Mouse (Mus musculus) megakaryocyte progenitor cell, adult 5-6 weeks (primary cell): ENCODE measurements around the gene Cd164l2. TPM values are rescaled to one million over a fixed set of nuclear protein-coding genes. Genes with fewer than 3 reads are reported as not detected.
A peak's percentile ranks its signal among the peaks of the same experiment; 100 is the strongest.

ENCODE experiments used
- ATAC-seq: replicated peaks from 2 replicates; pipeline ENCODE4 v1.8.0; 2016; ENCODE audit warnings: mild to moderate bottlenecking, moderate TSS enrichment, inconsistent platforms; ENCODE audit not compliant: poor library complexity
- total RNA-seq, 2 experiments: library from RNA; stranded (forward) in 1 of 2; stranded (reverse) in 1 of 2; fragments of 157-497, 149-512 nt in 1 of 2; fragments of 200-1000 nt in 1 of 2; gene quantifications; 2 replicates each; pipeline versions ENCODE4 v1.2.3 to v1.2.4; 2015 to 2017

Cd164l2 gene
- total RNA-seq, 2 experiments from 2014 or later, result not detected

DNA sequence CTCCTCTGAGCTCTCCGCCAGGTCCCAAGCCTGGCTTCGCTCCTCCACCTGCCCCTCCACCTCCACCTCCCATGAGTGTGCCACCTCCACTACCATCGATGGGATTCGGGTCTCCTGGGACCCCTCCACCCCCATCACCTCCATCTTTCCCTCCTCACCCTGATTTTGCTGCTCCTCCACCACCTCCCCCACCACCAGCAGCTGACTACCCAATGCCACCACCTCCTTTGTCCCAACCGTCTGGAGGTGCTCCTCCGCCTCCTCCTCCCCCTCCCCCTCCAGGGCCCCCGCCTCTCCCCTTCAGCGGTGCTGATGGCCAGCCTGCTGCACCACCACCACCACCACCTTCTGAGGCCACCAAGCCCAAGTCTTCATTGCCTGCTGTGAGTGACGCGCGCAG is 17.4 kb upstream of the Cd164l2 start:
- ATAC-seq, result no peak

- ATAC-seq, result no peak
Measured at GRCm38 (mm10) chr4:133195014-133195413, 16.9 kb upstream of the Cd164l2 start.

- ATAC-seq, result no peak
Measured at GRCm38 (mm10) chr4:133196136-133196535, 15.8 kb upstream of the Cd164l2 start.

DNA sequence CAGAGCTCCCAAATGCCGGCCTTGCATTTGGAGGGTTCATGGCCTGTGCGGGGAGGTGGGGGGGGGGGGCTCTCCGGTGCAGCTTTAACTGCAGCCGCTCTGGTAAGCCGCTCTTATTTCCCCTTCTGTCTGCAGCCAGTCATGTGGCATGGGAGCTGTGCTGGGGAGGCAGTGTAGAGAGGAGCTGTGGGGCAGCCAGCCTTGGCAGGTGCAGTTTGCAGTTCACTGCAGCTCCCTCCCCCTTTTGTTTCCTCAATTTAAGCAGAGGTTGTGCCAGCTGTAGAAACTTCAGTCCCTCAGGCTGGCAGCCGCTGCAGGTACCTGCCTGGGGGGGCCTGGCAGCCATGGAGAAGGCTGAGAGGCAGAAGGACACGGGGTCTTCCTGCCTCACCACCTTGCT is 15.1 kb upstream of the Cd164l2 start:
- no peak for ATAC-seq

DNA sequence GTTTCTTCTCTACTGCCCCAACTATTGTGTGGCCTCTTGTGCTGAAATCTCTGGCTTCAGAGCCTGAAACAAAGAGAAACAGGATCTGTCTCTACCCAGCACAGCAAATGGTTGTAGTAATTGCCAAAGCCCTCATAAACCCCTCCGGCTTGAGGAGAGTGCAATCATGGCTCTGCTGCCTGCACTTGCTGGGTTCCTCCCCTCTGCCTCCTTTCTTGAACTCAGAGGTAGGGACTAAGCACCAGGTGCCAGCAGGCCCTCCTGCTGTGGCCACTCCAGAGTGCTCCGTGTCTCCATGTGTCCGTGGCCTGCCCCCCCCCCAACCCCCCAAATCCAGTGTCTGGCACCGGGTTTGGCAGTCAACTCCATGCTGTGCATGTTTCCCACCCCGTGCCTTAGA is 14.6 kb upstream of the Cd164l2 start:
- no peak for ATAC-seq

- no peak for ATAC-seq
Measured at GRCm38 (mm10) chr4:133197801-133198286, 14.1 kb upstream of the Cd164l2 start.

DNA sequence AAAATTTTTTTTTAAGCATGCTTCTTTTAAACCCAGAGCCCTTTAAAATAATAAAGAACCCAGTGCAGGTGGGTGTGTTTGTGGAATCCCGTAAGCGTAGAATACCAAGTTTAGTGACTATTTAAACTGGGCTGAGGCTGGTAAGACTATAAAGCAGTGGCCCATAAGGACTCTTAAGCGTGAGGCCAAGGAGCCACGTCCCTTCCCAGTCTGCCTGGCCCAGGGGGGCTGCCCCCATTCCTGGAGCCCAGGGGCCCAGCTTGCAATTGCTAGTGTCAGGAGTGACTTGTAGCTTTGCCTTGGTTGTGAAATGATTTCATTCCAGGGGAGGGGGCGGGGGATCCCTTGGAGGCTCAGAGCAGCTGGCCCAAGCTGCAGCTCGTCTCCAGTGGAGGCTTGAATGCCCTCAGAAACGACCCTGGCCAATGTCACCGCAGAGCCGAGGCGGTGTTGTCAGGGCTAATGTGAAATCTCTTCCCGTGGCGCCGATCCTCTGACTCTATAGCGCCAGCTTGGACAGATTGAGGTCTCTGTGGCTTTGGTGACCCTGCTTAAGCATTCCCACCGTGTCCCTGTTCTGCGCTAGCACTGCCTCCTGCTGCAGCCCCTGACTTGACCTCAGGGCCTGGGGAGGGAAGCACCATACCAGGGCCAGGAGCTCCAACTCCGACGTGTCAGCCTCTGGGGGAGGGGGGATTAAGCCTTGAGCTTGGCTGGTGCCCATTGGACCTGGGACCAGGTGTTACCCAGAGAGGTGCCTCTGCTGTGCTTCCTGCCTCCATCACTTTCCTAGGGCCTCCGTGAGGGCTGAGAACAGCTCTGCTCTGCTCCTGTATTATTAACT is 13.4 kb upstream of the Cd164l2 start:
- no peak for ATAC-seq

DNA sequence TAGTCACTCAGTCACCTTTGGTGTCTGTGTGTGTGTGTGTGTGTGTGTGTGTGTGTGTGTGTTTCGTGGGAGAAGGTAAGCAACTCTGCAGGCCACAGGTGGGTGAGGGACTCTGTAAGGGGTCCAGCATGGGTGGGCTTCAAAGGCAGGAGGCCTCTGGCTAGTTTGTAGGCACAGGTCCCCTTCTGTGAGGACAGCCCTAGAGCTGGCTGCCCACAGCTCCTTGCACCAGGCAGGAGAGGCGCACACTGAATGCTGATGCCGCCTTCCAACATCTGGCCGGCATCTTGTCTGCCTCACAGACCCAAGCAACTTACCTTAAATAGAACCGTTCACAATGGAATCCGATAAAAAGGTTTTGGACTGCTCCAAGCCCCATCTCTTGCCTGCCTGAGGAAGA is 12.2 kb upstream of the Cd164l2 start:
- ATAC-seq, result no peak

DNA sequence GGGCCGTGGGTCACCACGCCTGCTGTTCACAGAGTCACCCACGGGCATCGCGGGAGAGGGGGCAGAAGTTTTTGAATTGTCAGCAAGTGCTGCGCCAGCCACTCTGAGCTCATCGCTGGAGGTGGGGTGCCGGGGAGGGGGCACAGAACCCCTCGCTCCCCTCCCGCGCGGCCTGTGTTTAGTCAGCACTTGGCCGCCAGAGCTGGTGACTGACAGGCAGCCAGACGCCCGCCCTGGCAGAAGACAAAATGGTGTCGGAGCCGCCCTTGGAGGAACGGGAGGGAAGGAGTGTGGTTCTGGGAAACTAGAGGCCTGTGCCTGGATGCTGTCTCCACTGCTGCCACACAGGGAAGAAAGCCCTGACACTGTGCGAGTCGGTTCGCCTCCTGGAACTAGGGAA is 11.6 kb upstream of the Cd164l2 start:
- ATAC-seq, result no peak

DNA sequence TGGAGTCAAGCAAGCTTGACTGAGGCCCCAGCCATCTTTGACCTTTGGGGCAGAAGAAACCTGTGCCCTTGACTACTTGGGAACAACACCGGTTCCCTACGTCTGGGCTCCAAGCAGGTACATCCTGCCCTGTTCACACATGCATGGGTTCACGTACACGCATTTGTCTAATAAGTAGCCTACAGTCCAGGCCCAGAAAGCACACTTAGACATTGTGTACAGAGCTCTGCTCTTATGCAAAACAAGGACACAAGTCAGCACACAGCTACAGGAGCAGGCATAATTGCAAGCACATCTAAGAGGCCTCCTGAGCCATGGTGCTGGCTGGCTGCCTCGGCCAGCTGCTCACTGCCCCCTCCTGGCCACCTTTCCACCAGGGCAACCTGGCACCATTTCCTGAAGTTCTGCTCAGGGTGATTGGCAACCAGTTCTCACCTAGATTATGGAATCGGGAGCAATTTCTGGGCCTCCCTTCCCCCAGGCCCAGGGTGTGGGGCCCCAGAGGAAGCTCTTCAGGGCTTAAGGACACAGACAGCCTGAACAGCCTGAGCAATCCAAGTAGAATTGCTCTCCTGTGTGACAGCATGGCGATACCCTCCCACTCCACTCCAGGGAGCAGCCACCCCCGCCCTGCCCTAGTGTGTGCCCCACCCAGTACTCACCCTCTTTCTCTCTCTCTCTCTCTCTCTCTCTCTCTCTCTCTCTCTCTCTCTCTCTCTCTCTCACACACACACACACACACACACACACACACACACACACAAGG is 10.7 kb upstream of the Cd164l2 start:
- peak; percentile 75 for ATAC-seq

- ATAC-seq, result no peak
Measured at GRCm38 (mm10) chr4:133202254-133202653, 9.7 kb upstream of the Cd164l2 start.

DNA sequence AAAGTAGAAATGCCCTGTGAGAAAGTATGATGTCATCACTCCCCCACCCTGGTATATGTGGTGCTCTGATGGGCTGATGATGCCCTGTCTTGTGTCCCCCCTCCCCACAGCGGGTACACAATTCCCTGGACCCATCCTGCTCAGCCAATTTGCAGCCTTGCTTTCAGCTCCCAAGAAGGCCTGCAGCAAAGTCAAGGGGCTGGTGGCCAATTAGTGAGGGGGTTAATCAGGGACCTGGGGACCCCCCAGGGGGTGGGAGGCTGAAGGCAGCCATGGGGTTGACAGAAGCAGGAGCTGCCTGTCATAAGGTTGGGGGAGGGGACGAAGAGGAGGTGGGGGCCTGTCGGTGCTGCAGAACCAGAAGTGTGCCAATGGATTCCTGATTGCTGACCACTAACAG is 8.3 kb upstream of the Cd164l2 start:
- ATAC-seq, result no peak

GRCm38 (mm10) chr4:133204379-133204778 is 7.6 kb upstream of the Cd164l2 start:
- no peak for ATAC-seq

DNA sequence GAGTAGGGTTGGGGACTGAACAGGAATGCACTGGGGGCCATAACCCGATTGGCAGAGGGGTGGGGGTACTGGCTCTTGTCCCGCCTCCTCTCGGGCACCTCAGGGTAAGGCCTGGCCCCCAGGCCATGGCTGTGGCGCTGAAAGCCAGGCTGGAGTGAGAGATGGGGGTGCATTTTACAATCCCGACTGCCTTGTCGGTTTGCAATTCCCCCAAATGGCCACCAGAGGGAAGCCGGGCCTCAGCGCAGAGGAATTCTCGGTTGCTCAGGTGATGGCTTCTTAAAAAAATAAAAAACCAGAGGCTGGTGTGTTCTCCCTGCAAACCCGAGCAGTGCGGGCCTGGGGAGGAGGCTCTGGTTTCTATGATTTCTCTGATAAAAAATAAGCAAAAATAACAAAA is 2.6 kb upstream of the Cd164l2 start:
- ATAC-seq, result peak; percentile 74

DNA sequence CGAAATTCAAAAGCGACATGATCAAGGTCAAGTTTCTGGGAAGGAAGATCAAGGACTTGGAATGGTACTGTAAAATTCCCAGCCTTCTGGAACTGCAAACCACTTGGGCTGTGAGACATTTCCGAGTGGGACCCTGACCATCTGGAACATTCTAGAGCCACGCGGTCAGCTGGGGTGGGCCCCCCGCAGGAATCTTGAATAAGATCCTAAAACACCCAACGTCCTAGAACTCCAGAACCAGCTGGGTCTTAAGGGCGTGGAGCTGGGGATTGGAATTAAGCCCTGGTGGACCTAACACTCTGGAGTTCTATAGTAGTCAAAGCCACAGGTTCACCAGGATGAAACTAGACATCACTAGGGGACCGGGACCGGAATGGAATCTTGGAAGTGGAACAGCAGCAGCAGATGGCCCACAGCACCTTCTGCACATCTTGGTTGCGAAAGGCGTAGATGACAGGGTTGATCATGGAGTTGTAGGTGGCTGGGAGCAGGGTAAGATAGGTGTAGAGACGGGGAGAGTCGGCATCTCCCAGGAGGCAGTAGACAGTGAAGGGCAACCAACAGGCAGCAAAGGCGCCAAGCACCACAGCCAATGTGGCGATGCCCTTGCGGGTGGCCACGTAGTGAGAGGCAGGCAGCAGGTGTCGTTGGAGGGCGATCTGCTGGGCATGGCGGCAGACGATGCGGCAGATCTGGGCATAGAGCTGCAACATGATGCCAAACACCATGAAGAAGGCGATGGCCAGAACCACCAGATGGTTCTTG is 1.7 kb upstream of the Cd164l2 start:
- ATAC-seq, result no peak

DNA sequence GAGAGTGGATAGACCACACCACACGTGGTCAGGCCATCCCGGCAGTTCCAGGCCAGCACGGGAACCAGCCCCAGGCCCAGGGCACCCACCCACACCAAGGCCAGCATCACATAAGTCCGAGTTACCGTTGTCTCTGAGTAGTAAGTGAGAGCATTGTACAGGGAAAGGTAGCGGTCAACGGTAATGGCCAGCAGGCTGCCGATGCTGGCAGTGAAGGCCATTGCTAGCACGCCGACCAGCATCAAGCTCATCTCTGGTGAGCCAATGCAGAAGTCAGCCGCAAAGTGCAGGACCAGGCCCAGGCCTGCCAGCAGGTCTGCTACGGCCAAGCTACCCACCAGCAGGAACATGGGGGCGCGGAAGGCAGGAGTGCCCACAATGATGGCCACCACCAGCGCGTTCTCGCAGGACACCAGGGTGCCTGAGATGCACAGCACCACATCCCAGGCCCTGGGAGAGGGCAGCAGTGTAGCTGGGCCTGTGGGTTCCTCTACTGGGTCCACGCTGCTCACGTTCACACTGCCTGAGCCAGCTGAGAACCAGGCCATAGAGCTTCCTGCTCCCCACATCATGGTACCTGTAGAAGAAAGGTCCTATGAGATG is 1.0 kb upstream of the Cd164l2 start:
- no peak for ATAC-seq

DNA sequence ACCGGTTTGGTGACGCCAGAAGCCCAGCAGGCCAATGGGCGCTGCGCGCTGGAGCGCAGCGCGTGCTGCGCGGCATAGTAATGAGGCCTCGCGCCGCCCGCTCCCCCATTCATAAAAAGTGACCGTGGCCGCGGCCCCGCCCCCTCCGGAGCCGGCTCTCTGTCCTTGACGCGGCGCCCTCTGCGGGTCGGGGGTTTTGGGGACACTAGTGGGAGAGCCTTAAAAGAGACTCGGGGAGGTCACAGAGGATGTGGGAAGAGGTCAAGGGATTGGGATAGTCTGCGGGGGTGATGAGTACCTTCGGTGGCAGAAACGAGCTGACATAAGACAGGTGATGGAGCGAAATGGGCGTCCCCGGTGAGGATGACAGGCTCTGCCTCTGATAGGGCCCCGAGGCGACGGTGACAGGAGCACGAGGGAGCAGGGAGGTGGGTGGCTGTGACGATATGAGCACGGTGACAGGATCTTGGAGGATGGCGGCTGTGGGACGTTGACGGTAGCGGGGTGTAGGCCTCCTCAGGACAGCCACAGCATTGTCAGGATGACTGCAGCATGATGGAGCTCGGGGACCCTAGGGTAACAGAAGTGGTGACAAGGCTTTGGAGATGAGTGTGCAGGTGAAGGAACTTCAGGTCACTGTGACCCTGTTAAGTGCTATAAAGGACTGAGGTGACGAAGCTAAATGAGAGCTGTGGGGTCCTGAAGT is 784 bp downstream of the Cd164l2 start:
- peak; percentile 76 for ATAC-seq

- ATAC-seq, result no peak
Measured at GRCm38 (mm10) chr4:133213268-133213590, 1.3 kb downstream of the Cd164l2 start.

- ATAC-seq, result no peak
Measured at GRCm38 (mm10) chr4:133213661-133214060, 1.7 kb downstream of the Cd164l2 start.

GRCm38 (mm10) chr4:133217641-133218040 is 5.7 kb downstream of the Cd164l2 start:
- peak; percentile 59 for ATAC-seq
